Mouse (Mus musculus): Measurements from ENCODE around the gene Cbs.

GRCm38 (mm10) chr17:31670163-31670562 lies 33.1 kb upstream of the Cbs start:
- TF ChIP-seq POLR2A (IDR thresholded peaks at IDR 0.05; ENCODE audit: borderline replicate concordance, extremely low read depth, insufficient read depth, insufficient read length, poor library complexity, severe bottlenecking) (no peak), CTCF (IDR thresholded peaks at IDR 0.05; ENCODE audit: borderline replicate concordance, extremely low read depth, insufficient read depth, insufficient read length) (no peak)

Measured in brain, embryonic 14.5 days (tissue).